Mouse (Mus musculus) c-Kit-positive CD71-positive TER-119-positive erythroid progenitor cells, embryonic 14.5 days (primary cell): ENCODE data around the gene Elane.

ENCODE experiments used
- DNase-seq: peaks from one replicate; pipeline ENCODE4 v3.0.0-alpha.2; 2013; ENCODE audit warnings: low spot score

The Elane gene

DNA sequence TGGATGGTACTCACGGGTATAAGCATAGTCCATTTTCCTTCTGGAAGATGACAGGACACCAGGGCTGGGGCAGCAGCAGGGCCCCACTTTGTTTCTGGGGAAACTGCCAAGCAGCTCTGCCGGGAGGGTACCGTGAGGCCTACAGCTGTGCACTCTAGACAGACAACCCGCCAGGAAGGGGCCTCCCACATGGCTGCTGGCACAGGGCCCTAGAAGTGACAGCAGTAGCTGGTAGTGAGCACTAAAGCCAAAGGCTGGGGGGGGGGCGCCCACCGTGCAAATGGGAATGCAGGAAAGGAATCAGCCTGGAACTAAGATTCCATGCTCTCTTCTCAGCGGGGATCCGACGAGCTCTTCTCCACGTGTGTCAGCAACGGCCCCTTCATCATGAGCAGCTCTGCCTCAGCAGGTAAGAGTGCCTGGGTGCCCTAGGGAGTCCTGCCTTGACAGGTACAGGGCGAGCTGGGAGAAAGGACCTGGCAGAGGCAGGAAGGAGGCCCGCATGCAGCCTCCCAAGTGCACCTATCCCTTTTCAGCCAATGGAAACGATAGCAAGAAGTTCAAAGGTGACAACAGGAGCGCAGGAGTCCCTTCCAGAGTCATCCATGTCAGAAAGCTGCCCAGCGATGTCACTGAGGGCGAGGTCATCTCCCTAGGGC is 27.5 kb upstream of the Elane start:
- DNase-seq: no peak

DNA sequence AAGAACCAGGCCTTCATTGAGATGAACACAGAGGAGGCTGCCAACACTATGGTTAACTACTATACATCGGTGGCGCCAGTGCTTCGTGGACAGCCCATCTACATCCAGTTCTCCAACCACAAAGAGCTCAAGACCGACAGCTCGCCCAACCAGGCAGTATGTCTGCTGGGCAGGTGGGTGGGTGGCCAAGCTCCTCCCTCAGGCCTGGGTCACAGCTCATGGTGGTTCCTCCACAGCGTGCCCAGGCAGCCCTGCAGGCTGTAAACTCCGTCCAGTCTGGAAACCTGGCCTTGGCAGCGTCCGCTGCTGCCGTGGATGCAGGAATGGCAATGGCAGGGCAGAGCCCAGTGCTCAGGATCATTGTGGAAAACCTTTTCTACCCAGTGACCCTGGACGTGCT is 26.9 kb upstream of the Elane start:
- DNase-seq: no peak

DNA sequence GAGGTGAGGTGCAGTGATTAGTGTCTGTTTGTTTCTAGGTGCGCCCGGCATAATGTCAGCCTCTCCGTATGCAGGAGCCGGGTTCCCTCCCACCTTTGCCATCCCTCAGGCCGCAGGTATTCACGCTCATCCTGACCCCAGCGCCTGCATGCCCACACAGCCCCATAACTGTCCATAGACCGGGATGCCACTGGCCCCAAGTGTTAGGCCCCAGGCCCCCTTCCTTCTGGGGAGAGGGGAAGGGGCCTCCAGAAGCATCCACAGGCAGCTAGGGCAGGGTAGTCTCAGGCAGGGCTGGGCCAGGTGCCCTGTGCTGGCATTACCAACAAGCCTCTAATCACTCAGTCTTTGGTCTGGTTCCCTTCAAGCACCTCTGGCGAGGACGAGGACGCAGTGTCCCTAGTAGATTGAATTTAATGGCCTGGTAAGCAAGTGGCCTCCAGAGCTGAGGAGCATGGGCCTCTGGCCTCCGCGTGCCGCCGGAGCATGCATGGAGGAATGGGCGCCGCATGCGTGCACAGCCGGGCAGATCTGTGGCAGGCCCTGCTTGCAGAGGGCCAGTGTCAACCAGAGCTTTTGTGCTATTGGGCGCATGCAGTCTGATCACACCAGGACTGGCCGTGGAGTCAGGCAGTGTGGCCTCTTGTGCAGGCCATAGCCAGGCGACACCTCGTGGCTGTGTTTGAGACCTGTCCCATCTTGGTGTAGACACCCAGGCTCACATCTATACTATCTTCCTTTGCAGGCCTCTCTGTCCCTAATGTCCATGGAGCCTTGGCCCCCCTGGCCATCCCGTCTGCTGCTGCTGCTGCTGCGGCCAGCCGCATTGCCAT is 25.8 kb upstream of the Elane start:
- DNase-seq: no peak

DNA sequence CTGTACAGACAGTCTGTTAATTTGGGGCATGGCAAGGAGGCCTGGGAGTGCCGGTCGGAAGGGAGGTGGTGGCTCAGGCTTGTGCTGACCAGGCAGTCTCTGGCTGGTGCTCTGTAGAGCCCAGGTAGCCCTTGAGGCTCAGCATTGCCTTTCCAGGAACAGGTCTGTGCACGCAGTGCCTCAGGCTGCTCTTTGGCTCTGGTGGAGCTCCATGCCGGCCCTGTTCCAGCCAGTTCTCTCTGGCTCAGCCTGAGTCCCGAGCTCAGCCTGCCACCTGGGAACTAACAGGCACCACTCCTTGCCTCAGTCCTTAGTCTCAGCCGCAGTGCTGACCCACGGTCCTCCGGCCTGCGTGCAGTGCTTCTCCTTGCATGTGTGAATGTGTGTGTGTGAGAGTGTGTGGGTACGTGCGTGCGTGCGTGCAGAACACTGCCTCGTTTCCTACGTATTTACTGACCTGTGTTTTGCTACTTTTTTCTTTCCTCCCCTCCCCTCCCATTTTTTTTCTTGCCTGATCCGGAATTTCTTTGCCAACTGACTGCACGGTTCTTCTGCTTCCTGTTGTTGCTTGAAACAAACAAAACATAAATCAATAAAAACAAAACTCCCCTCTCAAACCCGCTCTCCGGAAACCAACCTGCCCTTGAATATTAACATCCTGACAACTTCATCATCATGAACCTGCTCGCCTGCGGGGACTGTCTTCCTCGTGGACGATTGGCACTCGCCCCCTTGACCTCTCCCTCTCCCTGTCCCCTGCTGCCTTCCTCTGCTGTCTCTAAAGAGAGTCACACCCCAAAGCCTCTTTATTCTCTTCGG is 24.6 kb upstream of the Elane start:
- DNase-seq: no peak

DNA sequence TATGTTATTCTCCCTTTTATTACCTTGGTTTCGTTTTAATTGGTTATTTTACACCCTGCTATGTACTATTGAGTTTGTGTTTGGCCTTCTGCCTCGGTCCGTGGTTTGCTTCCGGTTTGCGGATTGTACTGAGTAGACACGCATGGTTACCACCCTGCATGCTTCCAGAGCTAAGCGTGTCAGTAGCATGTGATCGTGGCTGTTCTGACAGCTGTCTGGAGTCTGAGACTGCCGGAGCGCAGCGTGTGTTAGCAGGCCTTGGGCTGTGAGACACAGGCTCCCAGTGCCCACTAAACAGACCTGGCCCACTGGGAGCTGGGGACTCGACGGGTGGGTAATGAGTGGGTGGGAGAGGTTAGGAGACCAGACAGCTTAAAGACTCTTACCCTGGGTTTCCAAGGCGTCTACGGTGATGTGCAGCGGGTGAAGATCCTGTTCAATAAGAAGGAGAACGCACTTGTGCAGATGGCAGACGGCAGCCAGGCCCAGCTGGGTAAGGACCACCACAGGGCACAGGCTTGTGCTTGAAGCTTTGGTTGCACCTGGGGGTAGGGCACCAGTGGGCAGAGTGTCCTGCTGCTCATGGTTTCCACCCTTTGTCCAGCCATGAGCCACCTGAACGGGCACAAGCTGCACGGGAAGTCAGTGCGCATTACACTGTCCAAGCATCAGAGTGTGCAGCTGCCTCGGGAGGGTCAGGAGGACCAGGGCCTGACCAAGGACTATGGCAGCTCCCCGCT is 23.8 kb upstream of the Elane start:
- DNase-seq: no peak

DNA sequence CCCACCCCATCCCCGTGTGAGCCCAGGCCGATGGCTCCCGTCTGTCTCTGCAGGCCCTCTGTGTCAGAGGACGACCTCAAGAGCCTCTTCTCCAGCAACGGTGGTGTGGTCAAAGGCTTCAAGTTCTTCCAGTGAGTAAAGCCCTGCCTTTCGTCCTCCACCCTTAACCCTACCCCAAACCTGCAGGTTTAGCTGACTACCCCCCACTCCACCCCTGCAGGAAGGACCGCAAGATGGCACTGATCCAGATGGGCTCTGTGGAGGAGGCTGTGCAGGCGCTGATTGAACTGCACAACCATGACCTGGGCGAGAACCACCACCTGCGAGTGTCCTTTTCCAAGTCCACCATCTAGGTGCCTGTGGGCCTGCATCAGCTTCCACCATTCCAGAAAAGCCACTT is 23.1 kb upstream of the Elane start:
- DNase-seq: no peak

DNA sequence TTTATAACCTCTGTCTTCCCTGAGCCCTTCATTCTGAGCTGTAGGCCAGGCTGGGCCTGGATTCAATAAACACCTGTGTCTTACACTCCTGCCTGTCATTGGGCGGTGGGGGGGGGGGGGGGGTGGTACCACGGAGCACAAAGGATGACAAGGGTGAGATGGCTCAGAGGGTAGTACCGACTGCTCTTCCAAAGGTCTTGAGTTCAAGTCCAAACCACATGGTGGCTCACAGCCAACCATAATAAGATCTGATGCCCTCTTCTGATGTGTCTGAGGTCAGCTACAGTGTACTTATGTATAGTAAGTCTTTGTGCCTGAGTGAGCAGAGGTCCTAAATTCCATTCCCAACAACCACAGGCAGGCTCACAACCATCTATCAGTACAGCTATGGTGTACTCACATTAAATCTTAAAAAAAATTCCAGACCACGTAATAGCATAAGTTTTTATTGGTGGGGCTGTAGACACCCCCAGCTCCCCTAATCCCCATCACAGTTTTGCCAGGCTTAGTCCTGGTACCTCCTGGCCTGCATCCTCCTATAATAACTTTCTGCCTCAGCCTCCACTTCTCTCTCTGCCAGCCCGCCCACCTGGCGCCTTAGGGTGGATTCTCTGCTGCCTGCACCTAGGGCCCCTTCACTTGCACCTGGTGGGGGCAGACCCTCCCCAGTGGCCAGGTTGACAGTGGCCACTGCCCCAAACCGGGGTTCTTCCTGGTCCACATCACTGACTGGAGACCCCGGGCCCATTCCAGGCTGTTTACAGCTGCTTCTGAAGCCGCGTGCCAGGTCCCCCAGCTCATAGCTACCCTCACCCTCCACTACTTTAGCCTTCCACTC is 21.5 kb upstream of the Elane start:
- DNase-seq: no peak

DNA sequence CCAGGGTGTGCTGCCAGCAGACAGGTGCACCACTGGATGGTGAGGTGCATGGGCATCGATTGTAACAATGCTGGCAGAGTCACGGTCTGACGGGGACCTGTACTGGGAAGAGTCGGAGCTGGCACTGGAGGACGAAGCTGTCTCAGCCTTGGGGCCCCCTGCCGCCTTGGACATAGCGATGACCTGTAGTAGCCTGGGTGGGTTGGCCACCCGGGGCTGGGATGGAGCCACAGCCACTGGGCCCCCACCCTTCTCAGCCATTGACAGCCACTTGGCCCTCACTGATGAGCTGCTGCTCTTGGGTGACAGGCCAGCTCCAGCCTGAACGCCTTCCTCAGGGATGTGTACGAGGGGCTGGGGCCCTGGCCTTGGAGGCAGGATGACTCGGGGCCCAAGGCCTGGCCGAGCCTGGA is 20.9 kb upstream of the Elane start:
- DNase-seq: no peak

DNA sequence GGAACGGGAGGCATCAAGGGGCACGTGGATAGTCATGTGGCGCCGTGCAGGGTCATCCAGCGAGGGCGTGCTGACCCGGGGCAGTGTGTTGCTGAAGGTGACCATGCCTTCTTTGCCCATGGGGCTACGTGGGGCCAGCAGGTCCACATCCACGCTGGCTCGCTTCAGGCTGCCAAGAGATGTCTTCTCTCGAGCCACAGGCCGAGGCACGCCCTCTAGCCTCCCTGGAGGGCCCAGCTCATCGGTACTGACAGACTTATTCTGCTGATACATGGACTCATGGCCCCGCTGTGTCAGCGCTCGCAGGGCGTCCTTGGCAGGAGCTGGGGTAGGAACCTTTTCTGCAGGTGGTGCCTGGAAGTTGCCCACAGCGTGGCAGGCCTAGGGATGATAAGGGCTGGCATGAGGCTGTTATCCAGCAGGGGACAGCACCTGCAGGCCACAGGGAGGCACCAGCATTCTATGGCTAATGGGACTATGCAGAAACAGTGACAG is 20.2 kb upstream of the Elane start:
- DNase-seq: no peak

DNA sequence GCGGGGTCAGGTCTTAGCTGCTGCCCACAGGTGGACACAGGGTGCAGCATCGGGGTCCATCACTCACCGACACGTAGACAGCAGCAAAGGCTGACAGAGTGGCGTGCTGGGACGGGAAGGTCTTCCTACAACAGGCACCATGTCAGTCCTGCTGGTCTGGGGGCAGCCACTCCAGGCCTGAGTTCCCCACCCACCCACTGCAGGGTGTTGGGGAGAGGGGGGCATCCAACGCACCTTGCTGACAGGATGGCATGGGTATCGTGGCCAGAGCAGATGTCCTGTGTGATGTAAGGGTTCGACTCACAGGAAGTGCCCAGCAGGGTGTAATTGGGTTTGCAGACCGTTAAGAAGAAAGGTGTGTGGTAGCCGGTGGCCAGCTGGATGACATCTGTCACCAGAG is 19.4 kb upstream of the Elane start:
- no peak for DNase-seq

DNA sequence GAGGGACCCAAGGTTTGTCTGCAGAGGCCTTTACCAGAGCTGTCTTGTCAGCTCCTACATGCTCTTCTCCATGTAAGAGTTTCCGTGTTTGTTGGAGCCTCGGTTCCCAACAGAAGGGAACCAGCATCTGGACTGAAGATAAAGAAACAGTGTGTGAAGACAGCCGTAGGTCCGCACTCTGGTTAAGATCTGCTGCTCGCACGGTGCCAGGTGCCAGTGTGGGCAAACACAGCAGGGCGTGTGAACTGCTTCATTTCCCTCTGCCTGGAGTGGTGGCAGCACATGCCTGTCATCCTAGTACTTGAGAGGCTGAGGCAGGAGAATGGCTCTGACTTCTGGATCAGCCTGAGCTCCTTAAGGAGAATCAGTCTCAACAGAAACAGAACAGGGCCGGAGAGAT is 14.2 kb upstream of the Elane start:
- no peak for DNase-seq

DNA sequence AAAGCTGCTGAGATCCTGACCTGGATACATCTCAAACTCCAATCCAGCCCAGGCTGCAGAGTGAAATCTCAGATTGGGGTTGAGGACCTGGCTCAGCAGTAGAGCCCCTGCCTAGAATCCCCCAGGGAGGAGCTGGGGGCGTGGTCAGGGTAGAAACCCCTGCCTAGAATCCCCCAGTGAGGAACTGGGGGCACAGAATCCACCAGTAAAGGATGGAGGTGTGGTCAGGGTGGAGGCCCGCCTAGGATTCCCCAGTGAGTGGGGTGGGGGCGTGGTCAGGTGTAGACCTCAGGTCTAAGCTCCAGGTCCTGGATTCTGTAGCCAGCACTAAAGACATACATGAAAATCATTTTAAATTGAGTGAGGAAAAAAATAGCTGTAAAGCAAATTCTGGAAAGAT is 13.2 kb upstream of the Elane start:
- DNase-seq: no peak

DNA sequence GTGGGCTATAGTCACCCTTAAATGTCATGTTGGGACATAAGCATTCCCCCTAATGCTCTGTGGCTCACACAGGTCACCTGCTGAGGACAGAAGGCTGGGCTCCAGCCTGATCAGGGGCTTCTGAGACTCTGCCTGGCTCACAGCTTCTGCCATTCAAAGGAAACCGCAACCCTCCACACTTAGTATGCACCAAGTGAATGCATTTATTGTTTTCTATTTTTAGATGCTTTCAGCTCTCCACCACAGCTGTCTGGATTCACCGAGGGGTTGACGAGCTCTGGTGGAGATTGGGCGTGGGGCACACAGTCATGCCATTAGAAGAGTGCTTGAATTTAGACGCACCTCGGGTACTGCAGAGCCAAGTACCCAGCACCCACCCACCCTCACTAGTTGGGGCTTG is 12.7 kb upstream of the Elane start:
- no peak for DNase-seq

DNA sequence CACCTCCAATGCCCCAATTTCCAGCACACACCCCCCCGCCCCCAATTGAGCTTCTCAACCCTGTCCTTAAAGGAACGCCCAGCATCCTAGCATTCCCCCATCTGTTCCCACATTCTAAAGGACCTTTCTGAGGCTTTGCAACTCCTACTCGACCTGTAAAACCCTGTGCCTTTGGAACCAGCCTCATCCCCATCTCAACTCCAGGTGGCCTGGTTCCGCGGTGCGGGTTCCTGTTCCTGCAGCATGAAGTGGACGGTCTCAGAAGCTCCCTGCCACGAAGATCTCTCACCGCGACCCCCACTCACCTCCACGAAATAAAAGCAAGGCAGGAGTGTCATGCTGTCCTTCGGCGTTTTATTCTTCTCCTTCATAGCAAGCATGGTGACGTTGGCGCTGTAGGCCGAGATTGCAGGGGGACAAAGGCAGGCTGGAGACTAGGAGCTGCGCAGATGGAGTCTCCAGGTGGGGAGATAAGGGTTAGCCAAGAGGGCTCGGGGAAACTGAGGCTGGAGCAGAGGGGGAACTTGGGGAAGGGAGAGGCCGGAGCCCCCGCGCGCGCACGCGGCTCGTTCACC is 12.2 kb upstream of the Elane start:
- DNase-seq: no peak

DNA sequence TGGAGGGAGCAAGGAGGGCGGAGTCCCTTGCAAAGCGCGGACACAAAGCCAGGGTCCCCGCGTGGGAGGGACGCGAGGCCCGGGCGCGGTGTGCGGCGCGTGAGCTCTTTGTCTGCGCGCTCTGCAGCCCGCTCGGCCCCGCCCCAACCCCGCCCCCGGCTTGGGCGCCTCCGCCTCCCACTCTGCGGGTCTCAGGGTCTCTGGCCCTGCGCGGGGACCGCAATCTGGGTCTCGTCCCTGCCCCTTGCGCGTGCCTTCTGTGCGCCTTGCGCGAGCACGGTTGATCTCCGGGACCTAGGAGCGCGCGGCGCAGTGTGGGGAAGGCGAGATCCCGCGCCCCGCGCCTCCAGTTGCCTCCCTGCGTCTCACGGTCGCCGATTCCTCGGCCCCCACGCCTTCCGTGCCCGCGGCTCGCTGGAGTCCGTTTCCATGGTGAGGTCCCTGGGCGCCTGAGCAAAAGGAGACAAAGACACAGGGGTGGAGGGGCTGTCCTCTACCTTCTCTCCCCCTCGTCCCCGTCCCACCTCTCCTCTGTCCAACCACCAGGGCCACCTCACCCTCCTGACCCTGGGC is 11.7 kb upstream of the Elane start, which contains the start of the genes Prtn3 and Plppr3:
Gene Prtn3 (plus strand): TSS at position 187 of the 573 bp plus-strand sequence.
Gene Plppr3 (minus strand): TSS at position 345 of the 573 bp plus-strand sequence.
- DNase-seq: no peak

DNA sequence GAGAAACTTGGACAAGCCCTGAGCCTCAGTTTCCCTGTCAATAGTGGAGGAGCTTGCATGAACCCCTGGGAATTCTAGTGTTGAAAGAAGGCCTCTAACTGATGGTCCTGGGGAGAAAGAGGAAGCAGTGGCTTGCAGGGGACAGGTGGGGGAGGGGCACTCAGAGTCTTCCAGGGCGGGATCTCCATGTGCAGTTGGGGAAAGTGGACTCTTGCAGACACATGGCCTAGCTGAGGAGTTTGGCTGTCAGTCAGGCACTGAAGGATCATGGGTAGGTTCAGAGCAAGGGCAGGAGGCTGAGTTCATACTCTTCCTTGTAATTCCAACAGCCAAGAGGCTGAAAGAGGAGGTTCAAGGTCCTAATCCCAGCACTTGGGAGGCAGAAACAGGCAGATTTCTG is 8.9 kb upstream of the Elane start:
- no peak for DNase-seq

DNA sequence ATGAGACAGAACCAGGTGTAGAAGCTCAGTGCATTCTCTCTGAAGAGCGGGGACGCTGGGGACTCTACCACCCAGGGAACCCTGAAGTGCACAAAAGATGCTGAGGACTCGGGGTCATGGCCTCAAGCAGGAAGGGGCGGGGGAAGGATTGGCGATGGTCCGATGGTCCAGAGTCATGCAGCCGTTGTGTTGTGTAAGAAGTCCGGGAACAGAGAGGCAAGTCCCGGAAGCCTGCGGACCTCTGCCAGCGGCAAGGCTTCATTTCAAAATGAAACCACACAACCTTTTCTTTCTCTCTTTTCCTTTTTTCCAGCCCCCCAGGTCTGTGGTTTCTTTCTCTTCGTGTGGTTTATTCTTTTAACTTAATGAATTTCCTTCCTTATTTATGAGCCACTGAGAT is 8.3 kb upstream of the Elane start:
- DNase-seq: no peak

DNA sequence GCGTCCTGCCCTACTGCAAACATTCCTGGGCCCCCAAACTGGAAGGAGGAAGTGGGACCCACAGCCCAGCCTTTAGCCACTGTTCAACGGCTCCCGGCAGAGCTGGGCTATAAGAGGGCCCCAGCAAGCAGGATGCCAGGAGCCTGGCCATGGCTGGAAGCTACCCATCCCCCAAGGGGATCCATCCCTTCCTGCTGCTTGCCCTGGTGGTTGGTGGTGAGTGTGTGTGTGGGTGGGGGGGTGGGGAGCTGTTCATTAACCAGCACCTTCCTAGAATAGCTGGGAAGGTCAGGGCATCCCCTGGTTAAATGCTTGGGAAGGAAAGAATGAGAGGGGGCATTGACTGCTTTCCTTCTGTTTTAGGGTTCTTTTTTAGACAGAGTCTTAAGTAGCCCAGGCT is 6.5 kb upstream of the Elane start:
- no peak for DNase-seq

DNA sequence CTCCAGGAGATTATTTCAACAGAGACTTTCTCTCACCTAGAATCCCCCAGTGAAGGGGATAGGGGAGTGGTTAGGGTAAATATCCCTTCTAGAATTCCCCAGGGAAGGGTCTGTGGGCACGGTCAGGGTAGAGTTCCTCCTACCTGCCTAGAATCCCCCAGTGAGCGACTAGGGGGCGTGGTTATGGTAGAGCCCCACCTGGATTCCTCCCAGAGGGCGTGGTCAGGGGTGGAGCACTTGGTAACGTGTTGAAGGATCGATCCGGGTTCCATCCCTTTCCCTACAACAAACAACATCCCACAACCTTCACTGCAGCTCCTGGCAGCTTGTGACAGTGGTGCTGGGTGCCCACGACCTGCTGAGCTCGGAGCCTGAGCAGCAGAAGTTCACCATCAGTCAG is 5.3 kb upstream of the Elane start:
- DNase-seq: peak; percentile 34

DNA sequence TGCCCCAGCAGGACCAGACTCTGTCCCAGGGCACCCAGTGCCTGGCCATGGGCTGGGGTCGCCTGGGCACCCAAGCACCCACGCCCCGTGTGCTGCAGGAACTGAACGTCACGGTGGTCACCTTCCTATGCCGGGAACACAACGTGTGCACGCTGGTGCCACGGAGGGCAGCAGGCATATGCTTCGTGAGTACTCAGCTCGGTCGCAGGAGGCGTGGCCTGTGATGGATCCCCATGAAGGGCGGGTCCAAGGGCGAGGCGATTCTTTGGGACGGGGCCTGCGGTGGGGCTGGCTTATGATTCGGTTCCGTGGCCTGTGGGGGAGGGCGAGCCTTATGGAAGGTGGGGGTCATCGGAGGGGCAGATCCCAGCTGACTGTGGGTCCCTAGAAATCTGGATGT is 4.1 kb upstream of the Elane start:
- peak; percentile 44 for DNase-seq
